Mouse (Mus musculus) ES-E14 (cell line): ENCODE results near the gene Pitpnm3.

Source experiments
- HCFC1 ChIP-seq: IDR thresholded peaks from 2 replicates; pipeline ENCODE4 v1.6.1; 2012; ENCODE audit warnings: low read length, inconsistent platforms, borderline replicate concordance; ENCODE audit not compliant: insufficient read depth
- MAFK ChIP-seq: IDR thresholded peaks from 2 replicates; pipeline ENCODE4 v1.6.1; 2014; ENCODE audit warnings: mild to moderate bottlenecking, low read depth, low read length, inconsistent platforms; ENCODE audit not compliant: insufficient read depth
- ZC3H11A ChIP-seq: IDR thresholded peaks from 2 replicates; pipeline ENCODE4 v1.6.1; 2012; ENCODE audit warnings: low read depth, mild to moderate bottlenecking, inconsistent platforms, low read length, borderline replicate concordance

DNA sequence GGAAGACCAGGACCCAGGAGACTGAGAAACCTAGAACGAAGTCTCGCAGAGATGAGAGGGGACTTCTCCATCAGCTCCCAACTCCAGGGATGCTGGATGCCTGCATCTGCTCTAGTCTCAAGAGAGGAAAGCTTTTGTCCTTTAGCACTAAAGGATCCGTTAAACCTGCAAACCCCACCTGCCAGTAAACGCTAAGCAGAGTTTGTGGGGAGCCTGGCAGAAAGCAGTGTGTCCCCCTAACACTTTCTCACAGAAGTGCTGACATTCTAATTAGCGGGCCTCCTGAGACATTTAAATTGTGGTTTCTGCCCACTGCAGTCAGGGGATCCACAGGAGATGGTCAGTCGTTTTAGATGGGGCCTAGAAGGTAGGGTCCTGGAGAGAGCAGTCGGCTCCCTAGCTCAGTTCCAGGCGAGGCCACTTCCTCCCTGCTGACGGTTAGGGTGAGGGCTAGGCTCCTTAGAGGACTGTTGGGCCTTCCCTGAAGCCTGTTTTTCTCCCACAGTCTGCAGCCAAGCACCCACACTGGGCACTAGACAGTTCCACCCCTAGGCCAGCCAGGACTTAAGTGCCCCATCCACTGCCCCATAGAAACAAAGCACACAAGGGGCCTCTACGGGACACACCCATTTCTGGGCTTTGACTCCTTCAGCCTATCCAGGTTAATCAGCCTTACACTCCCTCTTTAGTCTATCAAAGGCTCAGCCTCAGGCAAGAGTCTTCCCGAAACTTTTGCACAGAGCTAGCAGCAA is 829 bp upstream of the Pitpnm3 start:
- TF ChIP-seq ZC3H11A: no peak
- no peak for TF ChIP-seq HCFC1
- TF ChIP-seq MAFK: no peak
